Comparison of ENCODE assay signal across 15 mouse cellular contexts in the genomic region with DNA sequence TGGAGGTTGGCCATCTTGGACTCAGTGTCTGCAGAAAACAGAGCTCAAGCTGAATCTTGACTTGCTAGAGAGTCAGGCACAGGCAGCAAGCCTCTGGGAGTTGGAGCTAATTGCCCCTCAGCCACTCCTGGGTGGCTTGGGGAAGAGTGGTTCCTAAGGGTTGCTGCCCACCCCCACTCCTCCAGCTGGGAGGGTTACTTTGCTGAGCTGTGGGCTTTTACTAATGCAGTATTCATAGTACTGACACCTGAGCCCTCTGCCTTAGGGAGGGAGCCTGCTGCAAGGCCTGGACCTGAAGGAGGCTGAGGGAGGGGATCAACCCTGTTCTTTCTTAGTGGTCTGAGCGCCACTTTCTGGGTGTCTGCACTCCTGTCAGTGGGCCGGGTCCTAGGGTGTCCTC. TPM values are rescaled to one million over a fixed set of nuclear protein-coding genes. Genes with fewer than 3 reads are reported as not detected.
A peak's percentile ranks its signal among the peaks of the same experiment; 100 is the strongest.
DNase-seq lines count a peak whose midpoint lies in the region; ATAC-seq lines count a peak whose summit lies in the region.
"Had no signal": no experiment of that assay in that cellular context is flagged by ENCODE, and none has a peak within 500 bp of the region (broad histone marks: within the 10 kb centered on the region; RNA-seq: fewer than 3 reads in every experiment).

No protein-coding gene starts in this region.

- H3K9me3 ChIP-seq in embryonic facial prominence, embryonic 13.5 days = no peaks in the 10 kb centered on the region
- H3K9me3 ChIP-seq in hindbrain, embryonic 13.5 days = no peaks in the 10 kb centered on the region
- H3K9me3 ChIP-seq in midbrain, embryonic 14.5 days (ENCODE audit: control insufficient read depth, low read length) = no peaks in the 10 kb centered on the region
- H3K9me3 ChIP-seq: G1E; lung, embryonic 15.5 days had no signal

- H3K9ac ChIP-seq in embryonic facial prominence, embryonic 13.5 days = peak overlapping the region; percentile 66; the same call in 1 of the 2 replicates
- peak overlapping the region; percentile 88 for H3K9ac ChIP-seq in hindbrain, embryonic 13.5 days
- peak overlapping the region; percentile 81 for H3K9ac ChIP-seq in midbrain, embryonic 14.5 days (replicated peaks; ENCODE audit: low read length)
- H3K9ac ChIP-seq: lung, embryonic 15.5 days had no signal

- peak overlapping the region; percentile 80 for H3K27ac ChIP-seq in embryonic facial prominence, embryonic 13.5 days
- H3K27ac ChIP-seq in hindbrain, embryonic 13.5 days = peak overlapping the region; percentile 96
- H3K27ac ChIP-seq in midbrain, embryonic 14.5 days (replicated peaks; ENCODE audit: low read depth, low read length) = peak overlapping the region; percentile 93; the same call in 1 of the 2 replicates
- H3K27ac ChIP-seq: lung, embryonic 15.5 days had no signal

- DNase-seq in cerebellum, adult 9-11 months = peak; percentile 46
- no peak for DNase-seq in cerebellum, postnatal 4 days (ENCODE audit: low spot score in 2 of 2)
- peak; percentile 18 for DNase-seq in midbrain, embryonic 14.5 days
- DNase-seq: heart, postnatal 4 days; kidney, postnatal 36 days; left cerebral cortex, postnatal 4 days; right cerebral cortex, postnatal 4 days had no signal

- H3K4me3 ChIP-seq in embryonic facial prominence, embryonic 13.5 days = peak overlapping the region; percentile 34
- H3K4me3 ChIP-seq in hindbrain, embryonic 13.5 days = peak overlapping the region; percentile 66
- H3K4me3 ChIP-seq in midbrain, embryonic 14.5 days (replicated peaks; ENCODE audit: low read depth, low read length) = peak overlapping the region; percentile 59
- H3K4me3 ChIP-seq: erythroblast, embryonic 14.5 days; lung, embryonic 15.5 days had no signal

- peaks cover 36% of the 10 kb centered on the region for H3K4me1 ChIP-seq in embryonic facial prominence, embryonic 13.5 days
- H3K4me1 ChIP-seq in hindbrain, embryonic 13.5 days (replicated peaks) = peaks cover 40% of the 10 kb centered on the region
- H3K4me1 ChIP-seq in midbrain, embryonic 14.5 days (ENCODE audit: control insufficient read depth, insufficient read depth, low read length) = peaks cover 24% of the 10 kb centered on the region

- 0 out of 2 replicates have a peak, but pooled peaks have one; percentile 15 for ATAC-seq in embryonic facial prominence, embryonic 13.5 days (ENCODE audit: insufficient number of reproducible peaks, insufficient read depth, low FRiP score, low TSS enrichment, low read depth)
- peak; percentile 12; the same call in 1 of the 2 replicates for ATAC-seq in hindbrain, embryonic 13.5 days (ENCODE audit: low FRiP score)
- ATAC-seq in midbrain, embryonic 14.5 days (ENCODE audit: low FRiP score, low TSS enrichment) = peak; percentile 0; the same call in 1 of the 2 replicates
- no peak for ATAC-seq in monocyte, adult 5-6 weeks (replicated peaks; ENCODE audit: insufficient number of reproducible peaks, low FRiP score, low TSS enrichment, poor library complexity, severe bottlenecking)
- no peak for ATAC-seq in granulocyte monocyte progenitor cell, adult 5-6 weeks (replicated peaks; ENCODE audit: poor library complexity, severe bottlenecking)
- ATAC-seq in inflammation-experienced regulatory T-cells, adult 6 months = no peak

- peak overlapping the region; percentile 58 for H3K4me2 ChIP-seq in embryonic facial prominence, embryonic 13.5 days
- peak overlapping the region; percentile 69 for H3K4me2 ChIP-seq in hindbrain, embryonic 13.5 days
- H3K4me2 ChIP-seq in midbrain, embryonic 14.5 days (ENCODE audit: low read length) = peak overlapping the region; percentile 57
- H3K4me2 ChIP-seq: lung, embryonic 15.5 days had no signal

- 65% methylated on average over 2 of the region's 2 CpGs for WGBS in embryonic facial prominence, embryonic 13.5 days
- 75% methylated on average over 2 of the region's 2 CpGs for WGBS in hindbrain, embryonic 13.5 days
- 62% methylated on average over 2 of the region's 2 CpGs for WGBS in midbrain, embryonic 14.5 days

- H3K27me3 ChIP-seq in embryonic facial prominence, embryonic 13.5 days = no peaks in the 10 kb centered on the region
- no peaks in the 10 kb centered on the region for H3K27me3 ChIP-seq in hindbrain, embryonic 13.5 days
- no peaks in the 10 kb centered on the region for H3K27me3 ChIP-seq in midbrain, embryonic 14.5 days (ENCODE audit: control insufficient read depth, insufficient read depth, low read length)
- H3K27me3 ChIP-seq: lung, embryonic 15.5 days had no signal

- peaks cover 66% of the 10 kb centered on the region for H3K36me3 ChIP-seq in embryonic facial prominence, embryonic 13.5 days
- peaks cover 66% of the 10 kb centered on the region for H3K36me3 ChIP-seq in hindbrain, embryonic 13.5 days
- peaks cover 62% of the 10 kb centered on the region for H3K36me3 ChIP-seq in midbrain, embryonic 14.5 days (ENCODE audit: control insufficient read depth, insufficient read depth, low read length)

RNA-seq across cellular contexts. Expression of gene Dctn1, which starts 21.2 kb away (rescaled TPM):
- polyA plus RNA-seq in embryonic facial prominence, embryonic 13.5 days (2015; fragmentation: Nextera tagmentation; extraction: Ambion mirVana) = 87.7 and 90.0 TPM in 2 replicates
- polyA plus RNA-seq in hindbrain, embryonic 13.5 days (2015; fragmentation: Nextera tagmentation; extraction: Ambion mirVana) = 142 and 147 TPM in 2 replicates
- 134 and 135 TPM in 2 replicates for polyA plus RNA-seq in midbrain, embryonic 14.5 days (2014; fragmentation: Nextera tagmentation; extraction: Ambion mirVana)
- total RNA-seq in monocyte, adult 5-6 weeks (2017) = 39.1 to 65.9 TPM (median 51.0 TPM) in 3 replicates
- total RNA-seq in granulocyte monocyte progenitor cell, adult 5-6 weeks (2014; fragmentation: Nextera tagmentation) = 27.3 and 71.9 TPM in 2 replicates
- total RNA-seq in granulocyte monocyte progenitor cell, adult 5-6 weeks (2017) = 69.4 and 69.5 TPM in 2 replicates
- polyA plus RNA-seq in inflammation-experienced regulatory T-cells, adult 6 months (2017; shearing (Covaris generic)) = 10 to 100 TPM; 15.5 to 21.0 (median 16.1) TPM

RNA-seq across cellular contexts. Expression of gene 1700003E16Rik, which starts 30.7 kb away (rescaled TPM):
- polyA plus RNA-seq in embryonic facial prominence, embryonic 13.5 days (2015; fragmentation: Nextera tagmentation; extraction: Ambion mirVana) = 2.0 and 2.8 TPM in 2 replicates
- polyA plus RNA-seq in hindbrain, embryonic 13.5 days (2015; fragmentation: Nextera tagmentation; extraction: Ambion mirVana) = 4.3 and 6.0 TPM in 2 replicates
- polyA plus RNA-seq in midbrain, embryonic 14.5 days (2014; fragmentation: Nextera tagmentation; extraction: Ambion mirVana) = 5.9 and 7.1 TPM in 2 replicates
- total RNA-seq in monocyte, adult 5-6 weeks (2017) = 0.48 TPM in 1 of 3 replicates, not detected in the others
- 0.51 TPM in 1 of 2 replicates, not detected in the other for total RNA-seq in granulocyte monocyte progenitor cell, adult 5-6 weeks (2014; fragmentation: Nextera tagmentation)
- total RNA-seq in granulocyte monocyte progenitor cell, adult 5-6 weeks (2017) = not detected in 2 replicates
- polyA plus RNA-seq in inflammation-experienced regulatory T-cells, adult 6 months (2017; shearing (Covaris generic)) = not detected
- polyA plus RNA-seq: erythroblast, embryonic 14.5 days; G1E had no signal

RNA-seq across cellular contexts. Expression of gene Wdr54, which starts 30.7 kb away (rescaled TPM):
- polyA plus RNA-seq in embryonic facial prominence, embryonic 13.5 days (2015; fragmentation: Nextera tagmentation; extraction: Ambion mirVana) = 7.1 and 7.9 TPM in 2 replicates
- 15.2 and 15.5 TPM in 2 replicates for polyA plus RNA-seq in hindbrain, embryonic 13.5 days (2015; fragmentation: Nextera tagmentation; extraction: Ambion mirVana)
- polyA plus RNA-seq in midbrain, embryonic 14.5 days (2014; fragmentation: Nextera tagmentation; extraction: Ambion mirVana) = 19.4 and 30.3 TPM in 2 replicates
- total RNA-seq in monocyte, adult 5-6 weeks (2017) = 0.11 to 0.29 TPM in 2 of 3 replicates, not detected in the other
- not detected in 2 replicates for total RNA-seq in granulocyte monocyte progenitor cell, adult 5-6 weeks (2014; fragmentation: Nextera tagmentation)
- total RNA-seq in granulocyte monocyte progenitor cell, adult 5-6 weeks (2017) = 0.04 TPM in 1 of 2 replicates, not detected in the other
- polyA plus RNA-seq in inflammation-experienced regulatory T-cells, adult 6 months (2017; shearing (Covaris generic)) = under 1 TPM in 2 of 3 experiments, not detected in 1; 0.19 to 0.48 TPM
- polyA plus RNA-seq: G1E had no signal

RNA-seq across cellular contexts. Expression of gene Slc4a5, which starts 32.7 kb away (rescaled TPM):
- 0.15 and 0.20 TPM in 2 replicates for polyA plus RNA-seq in embryonic facial prominence, embryonic 13.5 days (2015; fragmentation: Nextera tagmentation; extraction: Ambion mirVana)
- 2.3 and 5.4 TPM in 2 replicates for polyA plus RNA-seq in hindbrain, embryonic 13.5 days (2015; fragmentation: Nextera tagmentation; extraction: Ambion mirVana)
- polyA plus RNA-seq in midbrain, embryonic 14.5 days (2014; fragmentation: Nextera tagmentation; extraction: Ambion mirVana) = 0.27 and 0.55 TPM in 2 replicates
- total RNA-seq in monocyte, adult 5-6 weeks (2017) = not detected in 3 replicates
- total RNA-seq in granulocyte monocyte progenitor cell, adult 5-6 weeks (2014; fragmentation: Nextera tagmentation) = not detected in 2 replicates
- total RNA-seq in granulocyte monocyte progenitor cell, adult 5-6 weeks (2017) = 0.13 TPM in 1 of 2 replicates, not detected in the other
- polyA plus RNA-seq in inflammation-experienced regulatory T-cells, adult 6 months (2017; shearing (Covaris generic)) = under 1 TPM in 2 of 3 experiments, not detected in 1; 0.49 to 0.59 TPM
- polyA plus RNA-seq: G1E had no signal

RNA-seq across cellular contexts. Expression of gene Rtkn, which starts 51.7 kb away (rescaled TPM):
- 46.7 and 51.8 TPM in 2 replicates for polyA plus RNA-seq in embryonic facial prominence, embryonic 13.5 days (2015; fragmentation: Nextera tagmentation; extraction: Ambion mirVana)
- polyA plus RNA-seq in hindbrain, embryonic 13.5 days (2015; fragmentation: Nextera tagmentation; extraction: Ambion mirVana) = 15.9 and 16.6 TPM in 2 replicates
- polyA plus RNA-seq in midbrain, embryonic 14.5 days (2014; fragmentation: Nextera tagmentation; extraction: Ambion mirVana) = 5.0 and 8.8 TPM in 2 replicates
- 0.96 to 2.7 TPM (median 1.0 TPM) in 3 replicates for total RNA-seq in monocyte, adult 5-6 weeks (2017)
- total RNA-seq in granulocyte monocyte progenitor cell, adult 5-6 weeks (2014; fragmentation: Nextera tagmentation) = 5.1 and 8.7 TPM in 2 replicates
- total RNA-seq in granulocyte monocyte progenitor cell, adult 5-6 weeks (2017) = 2.1 and 5.0 TPM in 2 replicates
- polyA plus RNA-seq in inflammation-experienced regulatory T-cells, adult 6 months (2017; shearing (Covaris generic)) = 1 to 10 TPM in 1 of 3 experiments, not detected in 2; 3.7 TPM

Comparison
In these comparisons a context has a peak if more than half of its experiments do, and no peak if none do; other contexts are left out.
1. DNase-seq: peak in cerebellum, adult 9-11 months (single experiment) and midbrain, embryonic 14.5 days (single experiment); none in cerebellum, postnatal 4 days (0 of 2).
2. ATAC-seq: peak in embryonic facial prominence, embryonic 13.5 days (single experiment), hindbrain, embryonic 13.5 days (single experiment) and midbrain, embryonic 14.5 days (single experiment); none in monocyte, adult 5-6 weeks (single experiment), granulocyte monocyte progenitor cell, adult 5-6 weeks (single experiment) and inflammation-experienced regulatory T-cells, adult 6 months (single experiment).
3. Peak in every context shown above with its lines, with median percentiles within 50 percentile points of each other: H3K27ac ChIP-seq, H3K4me2 ChIP-seq, H3K4me3 ChIP-seq and H3K9ac ChIP-seq.